In genomic region chr15:95156828-95157227, GRCm38 (mm10) we compare ENCODE assay signal across 14 mouse cellular contexts.
A peak's percentile ranks its signal among the peaks of the same experiment; 100 is the strongest.
DNase-seq lines count a peak whose midpoint lies in the region; ATAC-seq and TF ChIP-seq lines count a peak whose summit lies in the region.
"Had no signal": no experiment of that assay in that cellular context is flagged by ENCODE, and none has a peak within 500 bp of the region (broad histone marks: within the 10 kb centered on the region; RNA-seq: fewer than 3 reads in every experiment).

No protein-coding gene starts in this region.

- peak; percentile 54 for ATAC-seq in forebrain, embryonic 16.5 days

- no peaks in the 10 kb centered on the region for H3K27me3 ChIP-seq in forebrain, embryonic 16.5 days (replicated peaks; ENCODE audit: control insufficient read depth, insufficient read depth, low read length)
- no peaks in the 10 kb centered on the region for H3K27me3 ChIP-seq in forebrain, embryonic 10.5 days (ENCODE audit: poor library complexity, severe bottlenecking)
- H3K27me3 ChIP-seq: embryonic facial prominence, embryonic 15.5 days; heart, embryonic 13.5 days; limb, embryonic 12.5 days had no signal

- H3K9ac ChIP-seq in forebrain, embryonic 16.5 days (replicated peaks; ENCODE audit: low read depth, low read length): no peak overlapping the region
- H3K9ac ChIP-seq: embryonic facial prominence, embryonic 15.5 days; heart, embryonic 13.5 days; limb, embryonic 12.5 days had no signal

- H3K27ac ChIP-seq in forebrain, embryonic 16.5 days (ENCODE audit: low read length): no peak overlapping the region
- no peak overlapping the region for H3K27ac ChIP-seq in forebrain, embryonic 10.5 days
- H3K27ac ChIP-seq: embryonic facial prominence, embryonic 15.5 days; heart, embryonic 13.5 days; limb, embryonic 12.5 days; macrophage had no signal

- H3K36me3 ChIP-seq in forebrain, embryonic 16.5 days (ENCODE audit: control insufficient read depth, insufficient read depth): no peaks in the 10 kb centered on the region
- H3K36me3 ChIP-seq in forebrain, embryonic 10.5 days (replicated peaks): no peaks in the 10 kb centered on the region
- H3K36me3 ChIP-seq: embryonic facial prominence, embryonic 15.5 days; heart, embryonic 13.5 days; limb, embryonic 12.5 days had no signal

- H3K9me3 ChIP-seq in forebrain, embryonic 16.5 days (ENCODE audit: control insufficient read depth, low read length): no peaks in the 10 kb centered on the region
- no peaks in the 10 kb centered on the region for H3K9me3 ChIP-seq in forebrain, embryonic 10.5 days
- H3K9me3 ChIP-seq: embryonic facial prominence, embryonic 15.5 days; heart, embryonic 13.5 days; limb, embryonic 12.5 days had no signal

- intact Hi-C loops in heart, postnatal 10 days (cut with DNase I): no loop called here

- no peak overlapping the region for H3K4me3 ChIP-seq in forebrain, embryonic 16.5 days (replicated peaks; ENCODE audit: low read length)
- no peak overlapping the region for H3K4me3 ChIP-seq in forebrain, embryonic 10.5 days
- H3K4me3 ChIP-seq: embryonic facial prominence, embryonic 15.5 days; heart, embryonic 13.5 days; limb, embryonic 12.5 days had no signal

- H3K4me2 ChIP-seq in forebrain, embryonic 16.5 days (ENCODE audit: low read length): no peak overlapping the region
- H3K4me2 ChIP-seq: embryonic facial prominence, embryonic 15.5 days; heart, embryonic 13.5 days; limb, embryonic 12.5 days had no signal

- WGBS in forebrain, embryonic 16.5 days: 34% methylated on average over 3 of the region's 3 CpGs
- WGBS in forebrain, embryonic 10.5 days: 67% methylated on average over 3 of the region's 3 CpGs

- H3K4me1 ChIP-seq in forebrain, embryonic 16.5 days (replicated peaks; ENCODE audit: control insufficient read depth, insufficient read depth, low read length): no peaks in the 10 kb centered on the region; the same call in 1 of the 2 replicates
- H3K4me1 ChIP-seq in forebrain, embryonic 10.5 days: no peaks in the 10 kb centered on the region
- H3K4me1 ChIP-seq: embryonic facial prominence, embryonic 15.5 days; heart, embryonic 13.5 days had no signal

- TF ChIP-seq CTCF in brain, embryonic 14.5 days (IDR thresholded peaks at IDR 0.05; ENCODE audit: borderline replicate concordance, extremely low read depth, insufficient read depth, insufficient read length): no peak

- no peak for DNase-seq in forebrain, embryonic 10.5 days (ENCODE audit: extremely low spot score, low spot score)
- peak; percentile 83 for DNase-seq in brain, embryonic 14.5 days (ENCODE audit: low read depth)
- DNase-seq in cerebellum, adult 9-11 months: peak; percentile 52
- DNase-seq in hindlimb bud, embryonic 11.5 days (ENCODE audit: extremely low spot score, low read depth, low spot score): peak; percentile 42
- DNase-seq in heart, postnatal 10 days: no peak
- DNase-seq in neural tube, embryonic 10.5 days (ENCODE audit: extremely low spot score, low spot score): no peak
- no peak for DNase-seq in left cerebral cortex, adult 11 months (ENCODE audit: low spot score)
- DNase-seq: adrenal gland, adult 8-10 months; B cell, adult 2 months had no signal

- TF ChIP-seq POLR2A in brain, embryonic 14.5 days (IDR thresholded peaks at IDR 0.05; ENCODE audit: borderline replicate concordance, extremely low read depth, insufficient read depth, insufficient read length, poor library complexity, severe bottlenecking): no peak

Comparison
In these comparisons a context has a peak if more than half of its experiments do, and no peak if none do; other contexts are left out.
1. DNase-seq: peak in brain, embryonic 14.5 days (single experiment), cerebellum, adult 9-11 months (single experiment) and hindlimb bud, embryonic 11.5 days (single experiment); none in forebrain, embryonic 10.5 days (single experiment), heart, postnatal 10 days (0 of 2), neural tube, embryonic 10.5 days (single experiment) and left cerebral cortex, adult 11 months (single experiment).